Mouse (Mus musculus) left cerebral cortex, postnatal 10 days (tissue): ENCODE measurements around the gene Qk. TPM values are rescaled to one million over a fixed set of nuclear protein-coding genes. Genes with fewer than 3 reads are reported as not detected.

Experiments used
- DNase-seq, 2 experiments: peaks; one replicate each; pipeline ENCODE4 v3.0.0; 2021 to 2022; ENCODE audit warnings: low spot score in 2 of 2, mixed read lengths in 1 of 2; ENCODE audit errors: extremely low spot score in 1 of 2
- intact Hi-C: fragments of 180-260 bp; cut with DNase I; formaldehyde crosslinking; loops from one replicate; pipeline ENCODE4 v1.15.1; 2025
- total RNA-seq, 2 experiments: library from RNA; stranded (reverse); gene quantifications; 2 replicates each; pipeline ENCODE4 v1.2.3; 2021

Gene Qk
- total RNA-seq, 2 experiments from 2014 or later: 295 to 297 TPM

- intact Hi-C loops: loop anchor here (5.0 to 10.0 kb wide), 2 partner anchors 68 to 1645 kb away; no protein-coding TSS in a partner anchor
- no peak for DNase-seq
These were observed 9.8 kb upstream of the Qk start for GRCm38 (mm10) chr17:10329461-10329860.

- no peak for DNase-seq
- intact Hi-C loops: loop anchor here (5.0 to 10.0 kb wide), 2 partner anchors 69 to 1646 kb away; no protein-coding TSS in a partner anchor
These were observed 9.0 kb upstream of the Qk start for GRCm38 (mm10) chr17:10328544-10329100.

GRCm38 (mm10) chr17:10327584-10328210, 8.0 kb upstream of the Qk start:
- intact Hi-C loops: loop anchor here (5.0 to 10.0 kb wide), 2 partner anchors 70 to 1647 kb away; no protein-coding TSS in a partner anchor
- DNase-seq: no peak

DNA sequence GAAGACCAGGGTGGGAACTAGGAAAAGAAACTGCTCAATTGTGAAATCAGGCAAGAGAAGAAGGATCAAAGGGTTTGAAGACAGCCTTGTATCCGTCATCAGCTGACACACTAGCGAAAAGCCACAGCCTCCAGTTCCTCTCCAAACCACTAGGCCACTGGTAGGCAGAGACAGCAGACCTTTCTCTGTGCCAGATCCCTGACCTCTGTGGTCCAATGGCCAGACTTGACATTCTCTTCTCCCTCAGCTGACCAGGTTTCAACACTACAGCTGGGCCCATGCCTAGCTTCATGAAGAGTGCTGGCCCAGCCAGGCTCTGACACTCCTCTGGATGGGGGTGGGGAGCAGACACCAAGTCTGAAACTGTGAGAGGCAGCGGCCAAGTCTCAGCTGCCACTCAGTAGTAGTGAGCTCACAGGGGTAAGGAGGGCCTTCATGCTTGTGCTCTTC, 7.0 kb upstream of the Qk start:
- DNase-seq: peak in 1 of 2 experiments; percentile 67
- intact Hi-C loops: loop anchor here (5.0 to 10.0 kb wide), 2 partner anchors 71 to 1648 kb away; no protein-coding TSS in a partner anchor

GRCm38 (mm10) chr17:10325921-10326320, 6.3 kb upstream of the Qk start:
- intact Hi-C loops: loop anchor here (5.0 to 10.0 kb wide), 2 partner anchors 71 to 1649 kb away; no protein-coding TSS in a partner anchor

GRCm38 (mm10) chr17:10321754-10322153, 2.1 kb upstream of the Qk start:
- DNase-seq: no peak
- intact Hi-C loops: loop anchor here (10.0 kb wide), 1 partner anchor 1653 kb away; no protein-coding TSS in a partner anchor

More at GRCm38 (mm10) chr17:10325921-10326320, 6.3 kb upstream of the Qk start:
- no peak for DNase-seq

DNA sequence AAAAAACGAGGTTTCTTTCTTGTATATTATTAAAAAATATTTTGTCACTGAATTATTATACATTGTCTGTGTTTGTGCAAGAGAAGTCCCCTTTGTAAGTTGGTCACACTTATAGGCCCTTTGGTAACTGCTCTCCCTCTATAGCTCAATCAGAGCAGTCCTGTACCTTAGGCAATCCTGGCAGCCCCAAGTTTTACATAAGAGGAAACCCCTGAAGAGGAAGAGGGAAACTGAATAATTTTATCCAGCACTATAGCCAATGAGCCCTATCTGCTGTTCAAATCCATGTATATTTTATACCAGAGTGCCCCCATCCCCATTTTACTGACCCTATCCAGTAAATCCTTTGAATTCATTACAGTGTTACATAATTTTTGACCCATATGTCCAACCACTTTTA, 1.4 kb upstream of the Qk start:
- no peak for DNase-seq
- intact Hi-C loops: loop anchor here (10.0 kb wide), 1 partner anchor 1654 kb away; no protein-coding TSS in a partner anchor

DNA sequence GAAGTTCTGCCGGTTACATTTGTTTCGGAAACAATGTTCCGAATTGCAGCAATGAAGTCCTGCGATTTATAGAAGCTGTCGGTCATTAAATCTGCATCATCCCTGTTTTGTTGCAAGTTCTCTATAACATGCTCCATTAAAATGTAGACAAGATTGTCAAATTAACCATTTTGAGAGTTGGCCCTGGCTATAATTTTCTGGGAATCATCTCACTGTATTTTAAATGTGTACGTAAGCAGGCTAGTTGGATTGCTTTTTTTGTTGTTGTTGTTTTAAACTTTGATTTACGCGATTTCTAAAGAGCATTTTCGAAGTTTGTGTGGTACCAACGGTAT, 769 bp upstream of the Qk start:
- intact Hi-C loops: loop anchor here (10.0 kb wide), 1 partner anchor 1654 kb away; no protein-coding TSS in a partner anchor
- DNase-seq: no peak

DNA sequence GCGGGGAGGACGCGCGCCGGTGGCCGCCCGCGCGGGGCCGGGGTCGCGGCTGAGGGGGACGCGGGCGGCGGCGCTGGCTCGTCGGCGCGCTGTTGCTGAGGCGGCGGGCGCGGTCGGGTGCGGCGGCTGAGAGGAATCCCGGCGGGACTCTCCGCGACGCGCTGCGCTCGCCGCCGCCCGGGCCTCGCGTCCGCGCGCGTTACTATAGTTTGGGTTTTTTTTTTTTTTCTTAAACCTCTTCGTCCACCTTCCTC, 296 bp downstream of the Qk start:
- DNase-seq: no peak
- intact Hi-C loops: loop anchor here (2.0 to 10.0 kb wide), 5 partner anchors 173 to 1287 kb away; no protein-coding TSS in a partner anchor

- DNase-seq: peak; percentile 69 to 90
- intact Hi-C loops: loop anchor here (2.0 to 10.0 kb wide), 5 partner anchors 174 to 1286 kb away; no protein-coding TSS in a partner anchor
These were observed 858 bp downstream of the Qk start for GRCm38 (mm10) chr17:10318561-10319430.

DNA sequence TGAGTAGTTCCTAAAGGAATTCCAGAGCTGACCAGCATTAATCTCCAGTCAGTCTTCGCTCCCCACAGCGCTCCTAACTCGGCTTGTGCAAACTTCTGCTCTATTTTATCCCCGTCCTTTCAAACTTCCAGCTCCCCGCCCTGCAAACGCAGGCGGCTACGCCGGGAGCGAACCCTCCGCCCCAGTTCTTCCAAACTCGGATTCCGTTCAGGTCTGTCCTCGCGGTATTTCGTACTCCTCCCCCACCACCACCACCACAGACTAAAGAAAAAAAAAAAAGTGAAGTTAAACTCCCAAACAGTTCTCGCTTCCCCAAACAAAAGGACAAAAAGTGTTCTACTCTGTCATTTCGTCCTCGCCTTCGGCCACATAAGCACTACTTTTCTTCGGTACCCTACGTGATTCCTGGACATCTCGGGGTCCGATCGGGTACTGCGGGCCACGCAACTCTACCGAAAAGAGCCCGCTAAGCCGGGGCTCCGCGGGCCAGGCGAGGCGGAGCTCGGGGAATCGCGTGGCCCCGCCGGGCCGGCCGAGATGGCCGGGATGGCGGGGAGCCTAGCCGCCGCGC, 1.6 kb downstream of the Qk start:
- intact Hi-C loops: loop anchor here (2.0 to 10.0 kb wide), 6 partner anchors 175 to 1286 kb away; no protein-coding TSS in a partner anchor
- DNase-seq: peak in 1 of 2 experiments; percentile 80

DNA sequence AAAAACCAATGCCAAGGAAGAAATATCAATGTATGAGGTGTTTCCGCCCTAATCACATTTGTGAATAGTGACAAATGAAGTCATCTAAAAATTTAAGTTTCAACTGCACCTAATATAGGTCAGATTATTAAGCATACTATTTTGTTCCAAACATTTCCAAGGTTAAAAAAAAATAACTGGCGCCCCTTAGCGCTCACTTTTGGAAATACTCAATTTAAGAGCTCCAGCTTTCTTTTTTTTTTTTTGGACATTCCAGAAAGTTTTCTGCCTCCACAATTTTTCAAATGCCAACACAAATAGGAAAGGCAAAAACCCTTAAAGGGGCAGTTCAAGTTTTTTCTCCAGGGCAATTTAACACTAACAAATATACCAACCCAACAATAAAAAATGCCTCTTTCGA, 2.5 kb downstream of the Qk start:
- intact Hi-C loops: loop anchor here (2.0 to 10.0 kb wide), 5 partner anchors 212 to 1285 kb away; no protein-coding TSS in a partner anchor
- no peak for DNase-seq

GRCm38 (mm10) chr17:10316446-10316845, 3.2 kb downstream of the Qk start:
- DNase-seq: no peak
- intact Hi-C loops: loop anchor here (2.0 to 10.0 kb wide), 5 partner anchors 212 to 1284 kb away; no protein-coding TSS in a partner anchor

GRCm38 (mm10) chr17:10310046-10310445, 9.6 kb downstream of the Qk start:
- no peak for DNase-seq
- intact Hi-C loops: loop anchor here (10.0 kb wide), 2 partner anchors 205 to 445 kb away; no protein-coding TSS in a partner anchor

DNA sequence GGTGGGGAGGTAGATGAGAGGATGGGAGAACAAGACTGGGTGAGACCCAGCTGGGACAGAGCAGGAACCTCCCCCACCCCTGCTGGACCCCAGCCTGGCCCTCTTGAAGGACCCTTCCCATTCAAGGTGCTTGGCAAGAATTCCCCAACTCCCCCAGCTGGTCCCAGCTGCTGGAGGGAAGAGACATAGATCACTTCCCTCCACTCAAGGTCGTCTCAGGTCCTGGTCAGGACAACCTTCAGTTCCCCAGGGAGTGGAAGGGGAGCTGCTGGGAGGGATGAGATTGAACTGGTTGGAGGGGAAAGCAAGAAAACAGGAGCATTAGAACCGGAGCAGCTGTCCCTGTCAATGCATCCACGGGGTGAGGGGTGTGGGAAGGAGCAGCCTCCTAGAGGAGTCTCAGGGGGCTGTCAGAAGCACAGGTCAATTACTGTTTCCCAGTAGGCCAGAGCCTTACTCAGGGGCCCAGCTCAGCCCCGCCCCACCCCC, 10.5 kb downstream of the Qk start:
- DNase-seq: no peak
- intact Hi-C loops: no loop called here

DNA sequence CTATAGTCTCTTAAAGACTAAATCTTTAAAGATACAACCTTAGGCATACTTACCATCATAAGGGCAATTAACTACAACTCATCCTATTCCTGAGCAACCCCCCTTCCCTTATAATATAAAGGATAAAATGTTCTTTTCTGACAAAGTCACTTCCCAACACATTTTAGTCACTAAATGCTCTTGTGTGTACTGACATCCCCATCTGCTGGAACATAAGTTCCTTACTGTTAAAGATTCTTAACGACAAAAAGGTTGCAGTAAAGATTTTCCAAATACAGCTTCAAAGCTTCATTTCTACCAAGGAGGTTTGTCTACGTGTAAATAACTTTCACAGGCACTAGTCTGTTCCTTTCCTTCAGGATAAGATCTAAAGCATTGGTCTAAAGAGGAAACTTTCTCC, 13.2 kb downstream of the Qk start:
- DNase-seq: no peak
- intact Hi-C loops: no loop called here

- intact Hi-C loops: no loop called here
- no peak for DNase-seq
These were observed 15.7 kb downstream of the Qk start for GRCm38 (mm10) chr17:10304001-10304400.

DNA sequence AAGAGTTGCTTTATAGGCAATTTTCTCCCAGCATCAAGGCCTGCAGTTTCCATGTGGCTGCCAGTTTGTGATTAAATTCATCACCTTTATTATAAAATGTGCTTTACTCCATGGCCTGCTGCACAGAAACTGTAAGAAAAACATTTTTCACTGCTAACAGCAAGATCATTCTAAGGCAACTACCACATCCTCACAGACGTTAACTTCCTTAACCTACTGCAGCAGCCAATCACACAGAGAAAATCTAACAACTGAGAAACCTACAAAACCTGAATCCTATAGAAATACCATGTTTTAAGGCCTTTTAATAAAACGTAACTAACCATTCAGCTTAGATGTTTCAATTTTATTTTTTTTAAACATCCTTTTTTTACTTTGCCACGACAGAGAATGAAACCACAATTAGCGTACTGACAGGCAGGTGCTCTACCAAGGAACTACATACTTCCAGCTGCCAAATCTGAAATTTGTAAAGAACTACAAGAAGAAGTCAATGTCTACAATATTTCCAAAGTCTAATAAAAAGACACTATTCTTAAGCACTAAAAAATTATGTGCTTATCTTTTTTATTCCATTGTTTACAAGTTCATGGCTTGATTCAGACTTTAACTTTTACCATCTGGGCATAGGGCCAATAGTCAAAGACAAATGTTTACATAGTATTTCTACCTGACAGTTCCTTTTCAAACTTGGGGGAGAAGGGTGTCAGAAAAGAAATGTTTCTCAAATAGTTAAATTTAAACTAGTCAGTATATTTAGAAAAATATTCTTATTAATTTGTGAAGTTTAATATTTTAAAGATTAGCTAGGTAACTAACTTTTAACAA, 18.5 kb downstream of the Qk start:
- DNase-seq: no peak
- intact Hi-C loops: no loop called here
